Mouse (Mus musculus) thymus, postnatal 0 days (tissue): Measurements from ENCODE around the gene Fam92b. TPM values are rescaled to one million over a fixed set of nuclear protein-coding genes. Genes with fewer than 3 reads are reported as not detected.
A peak's percentile ranks its signal among the peaks of the same experiment; 100 is the strongest.

ENCODE experiments used
- DNase-seq: peaks from one replicate; pipeline ENCODE4 v3.0.0-alpha.2; 2015; ENCODE audit warnings: low spot score
- polyA plus RNA-seq: library from polyadenylated mRNA; unstranded; fragments of >200 nt; fragmentation: Nextera tagmentation; extraction: Ambion mirVana; gene quantifications from 2 replicates; pipeline ENCODE4 v1.2.1, GENCODE M21; 2015

Gene Fam92b
- polyA plus RNA-seq, 1 experiment from 2014 or later = 0.34 TPM

GRCm38 (mm10) chr8:120152636-120153035 lies 24.6 kb downstream of the Fam92b start:
- DNase-seq = peak; percentile 13

DNA sequence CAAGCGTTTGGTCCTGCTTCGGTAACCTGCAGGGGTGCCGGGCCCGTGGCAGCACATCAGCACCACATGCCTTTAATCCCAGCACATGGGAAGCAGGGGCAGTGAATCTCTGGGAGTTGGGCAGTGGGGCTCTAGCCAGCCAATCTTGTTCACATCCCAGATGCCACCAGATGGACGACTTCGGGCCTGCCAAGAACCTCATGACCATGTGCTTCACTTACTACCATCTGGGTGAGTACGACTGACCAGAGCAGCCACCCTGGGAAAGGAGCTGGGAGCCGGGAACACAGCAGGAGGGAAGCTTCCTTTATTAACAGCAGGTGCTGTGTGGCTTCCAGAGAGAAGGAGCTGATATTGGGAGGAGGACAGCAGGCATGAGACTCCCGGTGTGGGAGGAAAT lies 26.1 kb downstream of the Fam92b start:
- DNase-seq = no peak

DNA sequence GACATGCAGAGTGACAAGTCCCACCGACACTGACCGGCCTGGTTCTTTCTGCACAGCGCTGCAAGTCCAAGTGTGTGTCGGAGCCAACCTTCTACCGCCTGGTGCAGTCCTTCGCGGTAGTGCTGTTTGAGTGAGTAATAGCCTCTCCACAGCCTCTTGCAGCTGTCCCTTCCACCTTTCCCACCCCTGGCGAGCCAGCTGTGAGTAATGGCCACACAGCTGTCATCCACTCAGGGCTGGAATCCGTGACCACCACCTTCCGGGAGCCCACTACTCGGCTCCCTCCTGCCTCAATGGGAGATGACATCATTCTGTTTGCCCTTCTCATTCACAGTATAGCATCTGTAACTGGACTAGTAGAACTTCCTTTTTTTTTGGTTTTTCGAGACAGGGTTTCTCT lies 27.2 kb downstream of the Fam92b start:
- no peak for DNase-seq

- no peak for DNase-seq
Measured at GRCm38 (mm10) chr8:120146051-120146450, 31.2 kb downstream of the Fam92b start.

GRCm38 (mm10) chr8:120144652-120145301 lies 32.5 kb downstream of the Fam92b start:
- DNase-seq = no peak

GRCm38 (mm10) chr8:120143911-120144651 lies 33.2 kb downstream of the Fam92b start:
- DNase-seq = no peak

DNA sequence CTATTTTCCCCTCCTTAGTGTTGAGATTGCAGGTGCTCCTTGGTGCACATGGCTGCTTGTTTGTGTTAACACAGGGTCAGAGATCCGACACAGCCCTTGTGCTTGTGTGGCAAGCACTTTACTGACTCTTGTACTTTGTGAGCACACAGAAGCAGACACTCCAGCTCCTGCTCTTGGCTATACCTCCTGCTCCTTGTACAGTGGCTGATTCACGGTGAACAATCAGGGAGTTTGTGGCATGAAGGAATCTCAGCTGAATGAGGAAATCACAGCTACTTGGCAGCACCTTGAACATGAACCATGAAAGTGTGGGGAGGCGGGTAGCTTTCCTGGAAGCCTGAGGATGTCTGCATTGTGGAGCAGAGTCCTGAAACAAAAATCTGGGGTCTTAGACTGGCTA lies 36.5 kb downstream of the Fam92b start:
- no peak for DNase-seq

GRCm38 (mm10) chr8:120138958-120139357 lies 38.3 kb downstream of the Fam92b start:
- no peak for DNase-seq

- no peak for DNase-seq
Measured at GRCm38 (mm10) chr8:120136618-120137017, 40.6 kb downstream of the Fam92b start.

- DNase-seq = no peak
Measured at GRCm38 (mm10) chr8:120135687-120136086, 41.6 kb downstream of the Fam92b start.

GRCm38 (mm10) chr8:120133169-120133568 lies 44.1 kb downstream of the Fam92b start:
- DNase-seq = no peak

- no peak for DNase-seq
Measured at GRCm38 (mm10) chr8:120131158-120131557, 46.1 kb downstream of the Fam92b start.

- no peak for DNase-seq
Measured at GRCm38 (mm10) chr8:120129547-120129946, 47.7 kb downstream of the Fam92b start.

DNA sequence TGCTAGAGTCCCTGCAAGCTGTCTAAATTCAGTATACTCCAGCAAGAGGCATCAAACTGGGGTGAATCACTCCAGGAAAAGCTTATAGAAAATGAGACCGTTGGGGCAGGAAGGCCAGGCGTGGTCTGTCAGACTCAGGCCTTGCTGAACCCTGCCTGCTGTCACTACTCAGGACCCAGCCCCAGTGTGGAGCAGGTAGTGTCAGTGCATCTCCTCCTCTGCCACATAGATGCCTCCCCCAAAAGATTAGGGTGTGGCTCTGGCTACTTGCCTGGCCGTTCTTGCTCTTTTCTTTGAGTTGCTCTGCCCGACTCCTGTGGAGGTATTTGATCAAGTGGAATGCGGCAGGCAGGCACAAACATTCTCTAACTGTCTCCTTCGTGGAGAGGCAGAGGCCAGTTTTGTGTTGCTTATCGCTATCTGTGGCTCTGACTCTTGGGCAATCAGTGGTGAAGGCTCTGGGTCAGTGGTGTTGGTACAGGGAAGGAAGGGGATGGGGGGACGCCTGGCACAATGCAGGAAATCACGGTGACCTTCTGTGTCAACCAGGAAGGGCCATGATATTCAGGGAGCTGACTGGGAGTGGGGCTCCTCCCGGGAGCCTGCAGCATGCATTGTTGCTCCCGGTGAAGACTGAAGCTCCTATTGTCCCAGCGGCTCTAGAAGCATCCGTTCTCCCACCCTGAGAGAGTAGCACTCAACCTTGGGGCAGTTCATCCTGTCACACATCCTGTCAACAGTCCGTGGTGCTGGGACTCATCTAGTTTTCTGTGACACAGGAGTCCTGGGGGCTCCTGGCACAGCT lies 50.7 kb downstream of the Fam92b start:
- no peak for DNase-seq

DNA sequence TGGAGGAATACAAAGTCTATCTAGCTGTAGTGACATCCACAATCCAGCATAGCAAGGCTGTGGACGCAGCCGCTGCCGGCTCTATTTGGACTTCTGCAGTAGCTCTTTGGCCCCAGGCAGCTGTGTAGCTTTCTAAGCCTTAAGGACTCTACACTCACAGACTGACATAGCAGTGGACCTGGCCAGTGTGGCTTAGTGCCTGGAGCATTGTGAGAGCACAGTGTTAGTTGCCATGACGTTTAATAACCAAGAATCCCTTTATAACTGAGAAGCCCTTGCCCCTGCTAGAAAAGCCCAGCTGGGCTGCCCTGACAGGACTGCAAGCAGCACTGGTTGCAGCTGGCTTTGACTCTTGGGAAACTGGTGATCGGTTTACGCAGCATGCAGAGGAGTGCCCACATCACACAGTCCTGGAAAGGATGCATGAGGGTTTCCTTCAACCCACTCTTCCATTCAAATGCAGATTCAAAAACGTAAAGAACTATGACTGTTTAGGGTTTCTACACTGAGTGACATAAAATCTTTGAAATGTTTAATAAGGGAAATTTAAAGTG lies 52.4 kb downstream of the Fam92b start:
- DNase-seq = no peak

GRCm38 (mm10) chr8:120124261-120124660 lies 53.0 kb downstream of the Fam92b start:
- no peak for DNase-seq

DNA sequence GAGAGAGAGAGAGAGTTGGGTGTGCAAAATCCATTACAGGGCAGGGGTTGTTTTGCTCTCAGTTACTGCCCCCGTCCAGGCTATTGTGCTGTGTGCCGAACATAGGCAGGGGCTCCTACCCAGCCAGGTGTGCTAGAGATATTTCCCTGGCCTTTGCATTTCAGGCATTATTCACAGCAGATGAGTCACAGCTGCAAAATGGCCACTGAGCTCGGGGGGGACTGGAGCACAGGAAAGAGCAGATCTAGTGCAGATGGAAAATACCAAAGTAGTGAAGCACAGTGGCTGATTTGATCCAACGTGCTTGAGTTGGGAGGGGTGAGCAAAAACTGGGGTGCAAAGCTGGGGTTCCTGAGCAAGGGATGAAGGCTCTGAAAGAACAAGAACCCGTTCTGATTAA lies 56.3 kb downstream of the Fam92b start:
- no peak for DNase-seq

DNA sequence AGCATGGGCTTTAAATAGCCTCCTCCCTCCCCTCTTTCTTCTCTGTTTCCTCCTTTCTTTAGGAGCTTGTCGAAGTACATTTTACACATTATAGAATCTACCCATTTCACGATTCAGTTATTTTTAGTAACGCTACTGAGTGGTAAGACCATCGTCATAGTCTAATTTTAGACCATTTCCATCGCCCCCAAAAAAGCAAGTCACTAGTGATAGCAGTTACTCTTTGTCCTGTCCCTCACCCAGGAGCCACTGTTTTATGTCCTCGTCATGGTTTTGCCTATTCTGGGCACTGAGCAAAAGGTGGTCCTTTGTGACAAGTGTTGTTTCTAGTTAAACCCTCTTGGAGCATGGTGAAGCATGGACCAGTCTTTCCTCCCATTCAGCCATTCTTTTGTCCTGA lies 57.3 kb downstream of the Fam92b start:
- DNase-seq = no peak

- DNase-seq = no peak
Measured at GRCm38 (mm10) chr8:120119429-120119828, 57.8 kb downstream of the Fam92b start.

DNA sequence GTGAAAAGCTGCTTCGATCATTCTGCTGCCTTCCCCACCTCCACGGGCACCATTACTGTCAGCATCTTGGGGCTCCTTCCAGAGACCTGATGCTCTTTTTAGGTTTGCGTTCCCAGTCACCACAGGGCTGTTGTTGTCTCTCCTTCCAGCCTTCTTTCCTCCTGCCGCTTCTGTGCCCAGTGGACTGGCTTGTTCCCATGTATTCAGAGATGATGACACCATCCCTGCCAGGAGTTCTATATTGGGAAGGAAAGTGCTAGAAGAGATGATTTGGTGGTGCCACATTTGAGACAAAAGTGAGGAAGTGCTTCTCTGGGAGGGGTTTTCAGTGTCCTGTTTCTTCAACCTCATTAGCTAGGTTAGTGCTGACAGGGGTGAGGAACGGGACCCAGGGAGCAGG lies 58.4 kb downstream of the Fam92b start:
- no peak for DNase-seq

- no peak for DNase-seq
Measured at GRCm38 (mm10) chr8:120118162-120118561, 59.1 kb downstream of the Fam92b start.

- DNase-seq = no peak
Measured at GRCm38 (mm10) chr8:120116600-120116999, 60.7 kb downstream of the Fam92b start.
